Mouse (Mus musculus) megakaryocyte, embryonic 14.5 days (primary cell): Measurements from ENCODE around the gene Rit1.

ENCODE experiments used
- FLI1 ChIP-seq: IDR thresholded peaks from 2 replicates; pipeline ENCODE4 v1.6.1; 2012; ENCODE audit warnings: low read length, inconsistent platforms, mixed read lengths
- GATA1 ChIP-seq: IDR thresholded peaks from 3 replicates; pipeline ENCODE4 v1.6.1; 2012; ENCODE audit warnings: mixed read lengths, low read length, inconsistent platforms, borderline replicate concordance

DNA sequence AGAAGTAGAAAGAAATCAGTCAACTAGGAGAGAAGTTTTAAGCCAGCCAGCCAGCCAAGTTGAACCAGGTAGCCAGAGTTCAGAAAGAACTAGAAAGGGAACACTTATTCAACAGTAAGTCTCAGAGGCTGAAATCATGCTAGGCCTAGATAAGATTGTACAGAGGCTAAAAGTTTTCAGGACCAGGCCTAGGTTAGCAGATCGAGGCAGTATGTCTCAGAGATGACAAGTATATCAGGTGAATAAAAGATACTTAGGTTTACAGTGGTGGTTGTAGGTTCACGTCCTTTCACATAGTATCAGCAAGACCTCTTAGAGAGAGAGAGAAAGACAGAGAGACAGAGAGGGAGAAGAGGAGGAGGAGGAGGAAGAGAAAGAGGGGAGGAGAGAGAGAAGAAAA, 32.8 kb upstream of the Rit1 start:
- TF ChIP-seq GATA1 (no peak), FLI1 (no peak)
